Mouse (Mus musculus) lung, postnatal 0 days (tissue): Measurements from ENCODE around the gene Irf7.

Experiments used
- CTCF ChIP-seq: IDR thresholded peaks from 2 replicates; pipeline ENCODE4 v1.5.1; 2016; ENCODE audit warnings: antibody characterized with exemption, mild to moderate bottlenecking
- EP300 ChIP-seq: IDR thresholded peaks from 2 replicates; pipeline ENCODE4 v1.6.1; 2016; ENCODE audit warnings: antibody characterized with exemption, mild to moderate bottlenecking, control low read depth

- TF ChIP-seq CTCF, result no peak
- TF ChIP-seq EP300, result no peak
These were observed 48.8 kb upstream of the Irf7 start for GRCm38 (mm10) chr7:141315076-141315475.
